Mouse (Mus musculus): ENCODE measurements around the gene Ttc41. TPM values are rescaled to one million over a fixed set of nuclear protein-coding genes. Genes with fewer than 3 reads are reported as not detected.

The Ttc41 gene
- polyA plus RNA-seq, 1 experiment from 2014 or later = 0.33 TPM

DNA sequence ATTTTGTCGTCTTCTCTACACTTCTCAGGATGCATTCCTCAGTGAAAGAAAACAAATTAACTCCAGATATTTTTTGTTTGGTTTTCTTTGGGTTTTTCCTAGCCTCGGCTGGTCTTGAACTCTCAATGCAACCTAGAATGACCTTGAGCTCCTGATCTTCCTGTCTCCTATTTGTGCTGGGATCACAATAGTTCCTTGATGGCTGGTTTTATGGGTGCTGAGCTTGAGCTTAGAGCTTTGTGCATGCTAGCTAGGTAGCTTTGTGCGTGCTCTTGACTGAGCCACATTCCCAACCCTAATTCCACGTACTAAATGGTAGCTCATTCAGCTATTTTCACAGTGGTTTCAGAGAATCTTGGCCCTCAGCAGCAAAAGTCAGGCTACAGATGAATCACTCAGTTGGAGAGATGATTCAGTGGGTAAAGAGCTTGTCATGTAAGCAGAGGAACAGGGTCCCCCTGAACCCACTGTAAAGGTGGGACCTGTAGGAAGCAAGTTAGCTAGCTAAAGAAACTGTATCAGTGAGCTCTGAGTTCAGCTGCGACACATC, 78.6 kb downstream of the Ttc41 start:
- H3K79me2 ChIP-seq (ENCODE audit: inconsistent target) = peaks cover 100% of the 10 kb centered on the region
- 98% methylated on average over 4 of the region's 5 CpGs for WGBS (ENCODE audit: missing documents)
- H3K27ac ChIP-seq = no peak overlapping the region
- H3K36me3 ChIP-seq (ENCODE audit: inconsistent target) = no peaks in the 10 kb centered on the region
- no peak overlapping the region for H3K4me3 ChIP-seq (ENCODE audit: inconsistent target)

DNA sequence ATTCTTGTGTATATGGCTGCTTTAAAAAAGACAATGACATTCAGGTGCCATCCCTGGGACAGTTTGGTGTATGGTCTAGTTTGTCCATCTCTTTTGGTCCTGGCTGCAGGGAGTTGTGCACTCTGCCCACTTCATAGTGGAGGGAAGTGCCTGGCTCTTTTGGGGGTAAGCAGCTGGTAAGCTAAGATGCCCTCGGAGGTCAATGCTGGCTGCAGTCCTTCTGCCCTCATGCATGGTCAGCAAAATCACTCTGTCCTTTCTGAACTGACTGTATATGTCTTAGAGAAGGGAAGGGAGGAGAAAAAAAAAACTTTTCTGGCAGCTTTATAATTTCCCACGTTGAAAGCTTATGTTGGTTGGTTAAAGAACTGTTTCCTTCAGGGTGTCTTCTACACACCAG, 79.8 kb downstream of the Ttc41 start:
- Histone ChIP-seq H3K27ac (no peak overlapping the region), H3K79me2 (ENCODE audit: inconsistent target) (peaks cover 100% of the 10 kb centered on the region), H3K36me3 (ENCODE audit: inconsistent target) (no peaks in the 10 kb centered on the region), H3K4me3 (ENCODE audit: inconsistent target) (no peak overlapping the region)
- 69% methylated on average over 2 of the region's 2 CpGs for WGBS (ENCODE audit: missing documents)

DNA sequence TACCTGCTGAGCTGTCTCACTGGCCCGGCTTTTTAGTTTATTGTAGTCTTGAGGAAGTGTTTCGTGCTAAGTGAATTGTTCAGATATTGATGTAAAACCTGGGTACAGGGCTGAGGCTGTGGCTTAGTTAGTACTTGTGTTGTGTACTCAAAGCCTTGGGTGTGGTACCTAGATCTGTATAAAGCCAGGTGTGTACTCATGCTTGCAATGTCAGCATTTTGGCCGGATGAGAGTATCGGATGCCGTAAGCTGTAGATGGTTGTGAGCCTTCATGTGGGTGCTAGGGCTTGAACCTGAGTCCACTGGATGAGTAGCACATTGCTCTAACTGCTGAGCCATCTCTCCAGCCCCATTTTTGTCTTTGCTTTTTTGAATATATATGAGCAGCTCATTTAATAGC, 80.5 kb downstream of the Ttc41 start:
- H3K36me3 ChIP-seq (ENCODE audit: inconsistent target) = no peaks in the 10 kb centered on the region
- no peak overlapping the region for H3K27ac ChIP-seq
- no peak overlapping the region for H3K4me3 ChIP-seq (ENCODE audit: inconsistent target)
- WGBS (ENCODE audit: missing documents) = 96% methylated on average over 5 of the region's 5 CpGs
- peaks cover 100% of the 10 kb centered on the region for H3K79me2 ChIP-seq (ENCODE audit: inconsistent target)

DNA sequence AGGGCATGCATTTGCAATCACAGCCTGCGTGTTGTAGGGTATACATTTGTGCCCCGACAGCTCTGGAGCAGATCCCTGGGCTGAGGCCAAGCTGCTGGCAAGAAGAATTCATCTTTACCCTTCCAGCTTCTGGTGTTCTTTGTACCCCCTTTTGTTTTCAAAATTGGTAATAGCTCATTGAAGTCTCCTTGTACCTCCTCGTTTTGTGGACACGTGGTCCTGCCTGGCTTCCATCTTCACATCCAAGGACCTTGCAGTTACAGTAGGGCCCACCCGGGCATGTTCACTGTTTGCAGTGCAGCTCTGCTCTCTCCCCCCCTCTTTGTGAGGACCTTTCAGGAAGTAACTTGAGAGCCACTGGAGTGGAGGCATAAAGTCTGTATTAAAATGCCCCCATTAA, 82.6 kb downstream of the Ttc41 start:
- Histone ChIP-seq H3K79me2 (ENCODE audit: inconsistent target) (peaks cover 100% of the 10 kb centered on the region), H3K4me3 (ENCODE audit: inconsistent target) (no peak overlapping the region), H3K27ac (no peak overlapping the region), H3K36me3 (ENCODE audit: inconsistent target) (no peaks in the 10 kb centered on the region)
- WGBS (ENCODE audit: missing documents) = 81% methylated on average over 5 of the region's 5 CpGs

DNA sequence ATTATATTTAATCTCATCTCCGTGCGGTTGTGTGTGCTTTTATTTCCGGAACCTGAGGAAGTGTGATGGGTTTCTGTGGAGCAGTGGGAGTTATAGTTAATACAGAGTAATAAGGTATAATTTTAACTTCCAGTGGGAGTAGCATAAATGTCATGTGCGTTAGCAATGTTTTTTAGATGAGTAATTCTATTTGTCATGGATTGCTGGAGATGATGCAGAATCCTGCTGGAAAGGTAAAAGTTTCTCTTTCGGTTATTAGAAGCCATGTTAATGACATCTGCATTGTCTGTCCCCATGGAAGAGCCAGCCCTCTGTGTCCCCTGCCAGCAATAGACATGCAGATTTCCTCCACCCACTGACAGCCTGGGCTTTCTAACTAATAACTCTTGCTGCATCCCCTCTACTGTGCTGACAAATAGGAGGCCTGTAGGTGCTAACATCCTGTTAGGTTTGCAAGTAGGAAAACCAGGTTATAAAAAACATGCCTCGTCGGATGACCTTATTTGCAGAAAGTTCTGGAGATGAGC, 83.6 kb downstream of the Ttc41 start:
- no peak overlapping the region for H3K27ac ChIP-seq
- WGBS (ENCODE audit: missing documents) = 94% methylated on average over 7 of the region's 7 CpGs

DNA sequence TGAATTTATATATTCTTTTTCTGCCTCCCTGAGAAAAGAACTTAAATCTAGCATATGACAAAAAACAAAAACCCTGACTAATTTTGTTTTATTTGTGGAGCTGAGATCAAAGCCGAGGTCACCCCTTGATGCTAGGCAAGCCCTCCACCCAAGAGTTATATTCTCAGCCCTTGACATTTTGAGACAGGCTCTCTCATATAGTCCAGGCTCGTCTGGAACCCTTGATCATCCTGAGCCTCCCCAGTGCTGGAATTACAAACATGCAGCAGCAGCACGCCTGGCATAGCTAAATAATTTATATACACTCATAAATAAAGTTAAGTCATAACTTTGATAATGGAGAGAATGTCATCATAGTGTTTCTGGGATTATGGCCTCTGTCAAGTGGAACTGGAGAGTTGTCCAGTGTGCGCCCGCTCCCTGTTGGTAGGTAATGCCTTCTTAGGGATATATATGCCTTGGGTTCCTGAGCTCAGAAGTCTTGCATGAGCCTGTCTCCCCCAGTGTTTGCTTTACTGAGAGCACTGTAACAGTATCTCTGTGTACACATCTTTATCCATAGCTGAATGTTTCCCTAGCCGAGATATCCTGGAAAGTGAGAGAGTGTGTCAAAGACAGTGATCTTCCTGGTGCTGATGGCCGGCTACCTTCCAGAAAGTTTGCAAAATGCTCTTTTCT, 86.0 kb downstream of the Ttc41 start:
- Histone ChIP-seq H3K36me3 (ENCODE audit: inconsistent target) (no peaks in the 10 kb centered on the region), H3K27ac (no peak overlapping the region), H3K4me3 (ENCODE audit: inconsistent target) (no peak overlapping the region), H3K79me2 (ENCODE audit: inconsistent target) (peaks cover 100% of the 10 kb centered on the region)
- 96% methylated on average over 6 of the region's 7 CpGs for whole genome bisulfite sequencing (ENCODE audit: missing documents)

More for the DNA sequence above, 83.6 kb downstream of the Ttc41 start:
- Histone ChIP-seq H3K79me2 (ENCODE audit: inconsistent target) (peaks cover 100% of the 10 kb centered on the region), H3K36me3 (ENCODE audit: inconsistent target) (no peaks in the 10 kb centered on the region), H3K4me3 (ENCODE audit: inconsistent target) (no peak overlapping the region)

DNA sequence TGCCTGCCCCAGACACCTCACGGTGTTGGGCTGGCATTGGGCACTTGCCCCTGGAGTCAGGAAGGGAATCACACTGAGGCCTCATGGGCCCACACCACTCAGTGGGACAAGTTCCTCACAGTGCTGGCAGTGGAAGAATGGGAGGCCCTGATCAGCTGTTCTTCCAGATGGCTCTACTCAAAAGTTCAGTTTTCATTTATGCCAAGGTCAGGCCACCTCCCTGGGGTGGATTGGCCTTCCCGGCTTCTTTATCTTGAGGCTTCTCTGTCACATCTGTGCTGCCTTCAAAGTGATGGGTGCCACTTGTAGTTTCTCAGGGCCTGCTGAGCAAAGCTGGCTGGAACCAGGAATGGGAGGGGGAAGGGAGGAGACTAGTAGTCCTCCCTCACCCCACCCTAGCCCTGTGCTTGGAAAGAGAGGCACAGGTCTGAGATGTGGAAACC, 87.9 kb downstream of the Ttc41 start:
- Histone ChIP-seq H3K79me2 (ENCODE audit: inconsistent target) (peaks cover 81% of the 10 kb centered on the region), H3K36me3 (ENCODE audit: inconsistent target) (no peaks in the 10 kb centered on the region), H3K27ac (no peak overlapping the region), H3K4me3 (ENCODE audit: inconsistent target) (no peak overlapping the region)
- WGBS (ENCODE audit: missing documents) = 100% methylated on average over 2 of the region's 2 CpGs

DNA sequence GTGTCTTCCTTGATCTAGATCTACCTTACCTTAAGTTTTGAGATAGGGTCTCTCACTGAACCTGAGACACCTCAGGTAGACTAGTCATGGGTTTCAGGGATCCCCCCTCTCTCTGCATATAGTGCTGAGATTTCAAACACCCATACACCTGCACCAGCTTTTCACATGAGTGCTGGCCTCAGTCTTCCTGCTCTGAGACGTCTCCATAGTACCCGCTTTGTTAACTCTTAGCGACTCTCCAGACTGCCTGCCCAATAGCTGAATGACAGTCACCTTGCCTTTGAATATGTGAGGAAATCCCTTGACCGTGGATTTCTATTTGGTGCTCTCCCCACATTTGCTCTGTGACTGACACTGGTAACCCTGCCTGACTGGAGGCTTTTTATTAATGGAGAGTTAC, 88.6 kb downstream of the Ttc41 start:
- no peak overlapping the region for H3K27ac ChIP-seq
- WGBS (ENCODE audit: missing documents) = 89% methylated on average over 4 of the region's 4 CpGs
- H3K36me3 ChIP-seq (ENCODE audit: inconsistent target) = no peaks in the 10 kb centered on the region
- H3K4me3 ChIP-seq (ENCODE audit: inconsistent target) = no peak overlapping the region
- peaks cover 75% of the 10 kb centered on the region for H3K79me2 ChIP-seq (ENCODE audit: inconsistent target)

DNA sequence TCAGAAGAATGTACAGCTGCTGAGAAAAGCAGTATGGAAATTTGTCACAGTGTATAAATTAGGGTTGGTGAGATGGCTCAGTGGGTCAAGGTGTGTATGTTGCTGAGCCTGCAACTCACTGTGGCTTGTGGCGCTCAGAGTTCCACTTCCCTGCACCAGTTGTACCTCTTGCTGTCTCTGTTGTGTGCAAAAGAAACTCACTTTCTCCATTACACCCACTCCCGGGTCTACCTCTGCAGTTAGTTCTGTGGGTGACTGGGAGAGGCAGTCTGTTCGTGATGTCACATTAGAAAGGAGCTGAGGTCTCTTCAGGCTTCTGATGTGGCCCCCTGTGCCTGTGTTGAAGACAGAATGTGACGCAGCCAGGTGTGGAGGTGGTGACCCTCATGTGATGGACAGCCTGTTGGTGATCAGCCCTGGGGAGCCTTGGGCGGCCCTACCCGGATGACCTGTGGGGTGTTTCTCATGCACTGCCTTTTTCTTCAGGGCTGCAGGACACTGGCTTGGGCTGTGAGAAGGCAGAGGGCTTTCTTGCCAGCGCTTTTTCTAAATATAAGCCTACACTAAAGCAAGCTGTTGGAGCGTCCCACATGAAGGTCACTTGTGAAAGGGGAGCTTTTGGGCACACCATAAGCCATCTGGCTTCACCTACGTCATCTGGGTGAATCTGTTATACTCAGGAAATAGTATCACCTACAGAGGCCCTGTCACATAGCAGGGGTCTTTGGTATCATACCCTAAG, 89.4 kb downstream of the Ttc41 start:
- H3K79me2 ChIP-seq (ENCODE audit: inconsistent target) = peaks cover 67% of the 10 kb centered on the region
- no peak overlapping the region for H3K27ac ChIP-seq
- no peaks in the 10 kb centered on the region for H3K36me3 ChIP-seq (ENCODE audit: inconsistent target)
- no peak overlapping the region for H3K4me3 ChIP-seq (ENCODE audit: inconsistent target)
- 91% methylated on average over 9 of the region's 9 CpGs for WGBS (ENCODE audit: missing documents)

DNA sequence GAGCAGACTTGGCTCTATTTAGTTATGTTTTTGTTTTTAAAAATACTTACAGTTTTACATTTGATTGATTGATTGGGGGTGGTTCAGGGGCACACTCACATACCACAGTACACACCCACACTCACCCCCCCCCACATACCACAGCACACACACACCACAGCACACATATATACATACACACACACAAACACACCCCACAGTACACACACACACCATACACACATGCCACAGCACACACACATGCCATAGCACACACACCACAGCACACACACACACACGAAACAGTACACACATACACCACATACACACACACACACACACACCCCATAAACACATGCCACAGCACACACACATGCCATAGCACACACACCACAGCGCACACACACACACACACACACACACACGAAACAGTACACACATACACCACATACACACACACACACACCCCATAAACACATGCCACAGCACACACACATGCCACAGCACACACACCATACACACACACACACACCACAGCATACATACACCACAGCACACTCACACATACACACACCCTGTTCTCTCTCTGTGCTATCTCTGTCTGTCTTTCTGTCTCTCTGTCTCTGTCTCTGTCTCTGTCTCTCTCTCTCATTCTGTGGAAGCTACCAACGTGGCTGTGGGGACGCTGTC, 90.6 kb downstream of the Ttc41 start:
- 83% methylated on average over 3 of the region's 5 CpGs for WGBS (ENCODE audit: missing documents)
- Histone ChIP-seq H3K4me3 (ENCODE audit: inconsistent target) (no peak overlapping the region), H3K36me3 (ENCODE audit: inconsistent target) (no peaks in the 10 kb centered on the region)

DNA sequence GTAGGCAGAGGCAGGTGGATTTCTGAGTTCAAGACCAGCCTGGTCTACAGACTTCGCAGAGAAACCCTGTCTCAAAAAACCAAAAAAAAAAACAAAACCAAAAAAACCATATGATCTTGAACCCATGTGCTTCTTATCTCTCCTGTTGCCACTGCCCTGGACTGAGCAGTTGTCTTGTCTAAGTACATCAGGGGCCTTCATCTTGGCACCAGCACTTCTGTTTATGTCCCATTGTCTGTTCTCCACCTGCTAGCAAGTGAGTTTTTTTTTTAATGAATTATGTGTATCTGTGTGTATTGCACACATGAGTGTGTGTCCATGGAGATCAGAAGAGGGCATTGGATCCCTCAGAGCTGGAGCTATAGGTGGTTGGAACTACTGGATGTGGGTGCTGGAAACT, 101.8 kb downstream of the Ttc41 start:
- WGBS (ENCODE audit: missing documents) = 100% methylated on average over 1 of the region's 1 CpGs
- Histone ChIP-seq H3K27ac (no peak overlapping the region), H3K79me2 (ENCODE audit: inconsistent target) (peaks cover 58% of the 10 kb centered on the region; the same call in 1 of the 2 replicates), H3K36me3 (ENCODE audit: inconsistent target) (peaks cover 18% of the 10 kb centered on the region; the same call in 1 of the 2 replicates), H3K4me3 (ENCODE audit: inconsistent target) (no peak overlapping the region)

More for the DNA sequence above, 90.6 kb downstream of the Ttc41 start:
- Histone ChIP-seq H3K79me2 (ENCODE audit: inconsistent target) (peaks cover 55% of the 10 kb centered on the region), H3K27ac (no peak overlapping the region)

DNA sequence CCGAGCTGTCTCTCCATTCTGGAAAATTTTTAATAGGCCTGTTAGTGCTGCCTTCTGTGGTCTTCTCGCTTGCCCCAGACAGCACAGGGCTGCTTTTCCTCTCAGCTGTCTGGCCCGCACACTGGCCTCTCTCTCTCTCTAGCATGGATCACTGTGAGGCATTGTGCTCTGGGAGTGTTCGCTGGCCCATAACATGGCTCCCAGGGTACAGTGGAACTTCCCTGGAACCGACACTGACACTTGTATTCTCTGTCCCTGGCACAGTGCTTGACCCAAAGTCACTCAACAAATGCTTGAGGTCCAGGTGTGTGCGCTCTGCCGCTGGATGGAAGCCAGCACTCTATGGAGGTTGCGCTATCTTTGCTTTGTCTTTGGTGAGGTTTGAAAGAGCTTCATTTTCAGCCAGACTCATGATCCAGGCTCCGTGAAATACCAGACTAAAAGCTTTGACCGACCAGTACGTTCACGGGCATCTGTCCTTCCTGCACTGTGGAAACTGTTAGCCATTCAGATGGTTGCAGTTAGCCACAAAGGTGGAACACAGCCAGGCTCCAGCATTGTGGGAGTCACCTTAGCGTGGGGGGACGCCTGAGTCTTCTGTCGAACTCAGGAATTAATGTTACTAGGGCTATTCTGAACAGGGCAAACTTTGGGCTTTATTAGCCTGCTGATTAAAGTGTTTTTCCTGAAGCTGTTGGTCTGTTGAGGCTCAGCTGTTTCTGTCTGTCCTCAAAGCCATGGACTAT, 102.6 kb downstream of the Ttc41 start:
- WGBS (ENCODE audit: missing documents) = 74% methylated on average over 15 of the region's 15 CpGs
- Histone ChIP-seq H3K79me2 (ENCODE audit: inconsistent target) (peaks cover 58% of the 10 kb centered on the region; the same call in 1 of the 2 replicates), H3K4me3 (ENCODE audit: inconsistent target) (no peak overlapping the region), H3K36me3 (ENCODE audit: inconsistent target) (peaks cover 23% of the 10 kb centered on the region), H3K27ac (no peak overlapping the region)

DNA sequence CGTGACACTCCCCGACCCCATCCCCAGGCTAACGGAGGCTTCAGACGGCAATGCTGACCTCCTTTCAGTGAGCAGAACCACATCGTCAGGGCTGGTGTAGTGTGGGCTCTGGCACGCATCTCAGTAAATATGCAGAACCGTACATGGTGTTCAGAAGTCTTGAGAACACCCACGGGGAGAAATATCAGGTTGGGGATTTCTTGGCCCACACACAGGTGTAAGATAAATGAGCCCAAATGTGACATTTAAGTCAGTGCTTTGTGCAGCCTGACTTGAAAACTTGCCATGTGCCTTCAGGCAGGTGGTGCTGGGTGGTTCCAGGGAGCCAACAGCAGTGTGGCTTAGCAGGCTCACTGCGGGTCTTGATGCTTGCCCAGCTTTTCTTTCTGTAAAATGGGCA, 104.4 kb downstream of the Ttc41 start:
- peaks cover 28% of the 10 kb centered on the region for H3K36me3 ChIP-seq (ENCODE audit: inconsistent target)
- H3K79me2 ChIP-seq (ENCODE audit: inconsistent target) = peaks cover 44% of the 10 kb centered on the region; the same call in 1 of the 2 replicates
- no peak overlapping the region for H3K27ac ChIP-seq
- no peak overlapping the region for H3K4me3 ChIP-seq (ENCODE audit: inconsistent target)
- WGBS (ENCODE audit: missing documents) = 93% methylated on average over 8 of the region's 9 CpGs

DNA sequence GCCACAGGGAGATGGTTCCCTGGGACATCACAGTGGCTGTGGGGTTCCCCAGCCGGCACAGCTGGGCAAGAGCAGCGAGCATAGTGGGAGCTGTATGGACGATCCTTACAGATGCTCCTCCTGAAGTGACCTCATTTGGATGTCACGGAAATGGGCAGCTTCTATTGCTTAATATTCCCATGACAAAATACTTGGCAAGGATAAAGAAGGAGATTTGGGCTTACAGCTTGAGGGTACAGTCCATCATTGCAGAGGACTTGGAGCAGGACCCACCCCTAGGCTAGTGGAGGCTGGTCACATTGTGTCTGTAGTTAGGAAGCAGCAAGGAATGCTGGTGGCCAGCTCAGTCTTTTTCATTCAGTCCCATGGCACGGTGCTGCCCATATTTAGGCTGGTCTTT, 105.0 kb downstream of the Ttc41 start:
- peaks cover 33% of the 10 kb centered on the region for H3K36me3 ChIP-seq (ENCODE audit: inconsistent target)
- peaks cover 44% of the 10 kb centered on the region; the same call in 1 of the 2 replicates for H3K79me2 ChIP-seq (ENCODE audit: inconsistent target)
- 100% methylated on average over 2 of the region's 5 CpGs for WGBS (ENCODE audit: missing documents)
- H3K4me3 ChIP-seq (ENCODE audit: inconsistent target) = no peak overlapping the region
- H3K27ac ChIP-seq = no peak overlapping the region

Data from macrophage (primary cell).